Mouse (Mus musculus) neural tube, embryonic 14.5 days (tissue): ENCODE results near the gene Sde2. TPM values are rescaled to one million over a fixed set of nuclear protein-coding genes. Genes with fewer than 3 reads are reported as not detected.

Experiments used
- ATAC-seq: fragments of 200-750 bp; cut with Nextera tagmentation; 2 replicates; pipeline ENCODE4 v1.8.0; 2017; ENCODE audit warnings: low read depth, mild to moderate bottlenecking, moderate TSS enrichment, moderate library complexity
- H3K27ac ChIP-seq: fragments of 300-500 bp; sonication (generic); 2 replicates; pipeline ENCODE4 v1.5.1; 2014; ENCODE audit warnings: low read depth, mild to moderate bottlenecking, control low read depth, low read length, moderate library complexity, mixed read lengths
- H3K27me3 ChIP-seq: fragments of 300-500 bp; sonication (generic); 2 replicates; pipeline ENCODE4 v1.6.1; 2014; ENCODE audit warnings: low read length; ENCODE audit not compliant: control insufficient read depth, insufficient read depth
- H3K36me3 ChIP-seq: fragments of 300-500 bp; sonication (generic); 2 replicates; pipeline ENCODE4 v1.6.1; 2014; ENCODE audit warnings: low read length, mixed read lengths; ENCODE audit not compliant: control insufficient read depth, insufficient read depth
- H3K4me1 ChIP-seq: fragments of 300-500 bp; sonication (generic); 2 replicates; pipeline ENCODE4 v1.6.1; 2014; ENCODE audit warnings: low read length; ENCODE audit not compliant: control insufficient read depth, insufficient read depth
- H3K4me2 ChIP-seq: fragments of 300-500 bp; sonication (generic); 2 replicates; pipeline ENCODE4 v1.6.1; 2014; ENCODE audit warnings: mild to moderate bottlenecking, low read depth, low read length, control low read depth
- H3K4me3 ChIP-seq: fragments of 300-500 bp; sonication (generic); 2 replicates; pipeline ENCODE4 v1.5.1; 2014; ENCODE audit warnings: low read depth, low read length, control low read depth, mixed read lengths
- H3K9ac ChIP-seq: fragments of 300-500 bp; sonication (generic); replicated peaks from 2 replicates; pipeline ENCODE4 v1.6.1; 2014; ENCODE audit warnings: low read depth, mild to moderate bottlenecking, control low read depth, low read length, mixed read lengths
- H3K9me3 ChIP-seq: fragments of 300-500 bp; sonication (generic); 2 replicates; pipeline ENCODE4 v1.6.1; 2016; ENCODE audit warnings: low read length; ENCODE audit not compliant: control insufficient read depth
- WGBS: fragments of 180-500 bp; shearing (Covaris S2); extraction: QIAGEN DNeasy Blood & Tissue Kit; methylation state at CpG from one replicate; pipeline ENCODE4 v1.1.7; 2014; 5-methylcytosine and 5-hydroxymethylcytosine counted together
- polyA plus RNA-seq: library from polyadenylated mRNA; unstranded; fragments of >200 nt; fragmentation: Nextera tagmentation; extraction: Ambion mirVana; gene quantifications from 2 replicates; pipeline ENCODE4 v1.2.1, GENCODE M21; 2014

Sde2 gene
- polyA plus RNA-seq, 1 experiment from 2014 or later = 29.0 TPM

DNA sequence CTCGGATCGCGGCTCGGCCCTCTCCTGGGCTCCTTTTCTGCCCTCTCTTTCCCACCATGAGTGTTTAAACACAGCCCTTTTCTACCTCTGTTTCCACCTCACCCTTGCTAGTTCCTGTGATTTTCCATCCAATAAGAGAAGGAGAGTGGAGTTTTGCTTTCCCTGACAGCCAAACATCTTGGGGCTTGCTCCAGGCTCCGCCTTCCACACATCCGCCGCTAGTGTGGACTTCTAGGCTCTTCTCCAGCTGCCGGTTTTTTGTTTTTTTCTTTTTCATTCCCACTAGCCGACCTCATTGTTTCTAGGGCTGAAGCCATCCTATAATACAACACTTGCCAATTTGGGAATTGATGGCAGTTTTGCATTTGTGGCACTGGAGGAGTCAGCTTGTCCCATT is 2.8 kb upstream of the Sde2 start:
- WGBS = 2% methylated on average over 9 of the region's 9 CpGs
- H3K4me1 ChIP-seq = peaks cover 20% of the 10 kb centered on the region; the same call in 1 of the 2 replicates
- no peaks in the 10 kb centered on the region for H3K27me3 ChIP-seq
- H3K9me3 ChIP-seq = no peaks in the 10 kb centered on the region
- peak overlapping the region; percentile 53 for H3K9ac ChIP-seq
- no peaks in the 10 kb centered on the region for H3K36me3 ChIP-seq
- ATAC-seq = peak; percentile 62
- peak overlapping the region; percentile 28 for H3K4me3 ChIP-seq
- H3K27ac ChIP-seq = peak overlapping the region; percentile 98
- peak overlapping the region; percentile 60 for H3K4me2 ChIP-seq

DNA sequence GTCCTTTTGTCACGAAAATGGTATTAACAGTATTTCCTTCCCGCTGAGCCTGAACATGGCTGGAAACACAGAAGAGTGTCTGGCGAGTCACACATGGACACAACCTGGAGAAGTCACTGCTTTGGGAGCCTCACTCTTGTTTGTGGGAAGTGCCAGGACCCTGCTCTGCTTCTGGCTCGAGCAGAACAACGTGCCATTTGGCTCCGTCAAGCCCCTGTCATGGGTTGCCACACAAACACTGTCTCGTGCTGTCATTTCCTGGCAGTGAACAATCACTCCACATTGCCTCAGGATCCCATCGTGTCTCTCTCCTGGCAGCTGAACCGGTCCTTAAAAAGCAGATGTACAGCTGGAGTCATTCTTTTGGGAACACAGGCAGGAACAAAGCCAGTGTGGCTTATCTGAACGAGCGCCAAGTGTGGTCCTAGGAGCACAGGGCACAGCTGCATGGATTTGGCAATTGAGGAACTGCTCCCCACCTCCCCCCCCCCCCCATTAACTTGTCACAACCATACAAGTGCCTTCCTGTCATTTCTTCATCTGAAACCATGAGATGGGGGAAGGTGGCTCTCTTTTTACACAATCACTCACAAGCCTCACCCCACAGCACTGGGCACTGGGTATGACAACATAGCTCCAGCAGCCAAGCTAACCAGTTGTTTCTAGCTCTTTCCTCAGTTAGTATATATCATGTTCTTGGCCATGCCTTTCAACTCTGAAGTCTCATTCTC is 2.3 kb upstream of the Sde2 start:
- Histone ChIP-seq H3K4me2 (peak overlapping the region; percentile 60), H3K36me3 (no peaks in the 10 kb centered on the region), H3K27ac (peak overlapping the region; percentile 98), H3K27me3 (no peaks in the 10 kb centered on the region), H3K4me3 (peak overlapping the region; percentile 28), H3K4me1 (peaks cover 20% of the 10 kb centered on the region; the same call in 1 of the 2 replicates), H3K9me3 (no peaks in the 10 kb centered on the region), H3K9ac (peak overlapping the region; percentile 53)
- peak; percentile 52 for ATAC-seq
- WGBS = 5% methylated on average over 11 of the region's 11 CpGs

DNA sequence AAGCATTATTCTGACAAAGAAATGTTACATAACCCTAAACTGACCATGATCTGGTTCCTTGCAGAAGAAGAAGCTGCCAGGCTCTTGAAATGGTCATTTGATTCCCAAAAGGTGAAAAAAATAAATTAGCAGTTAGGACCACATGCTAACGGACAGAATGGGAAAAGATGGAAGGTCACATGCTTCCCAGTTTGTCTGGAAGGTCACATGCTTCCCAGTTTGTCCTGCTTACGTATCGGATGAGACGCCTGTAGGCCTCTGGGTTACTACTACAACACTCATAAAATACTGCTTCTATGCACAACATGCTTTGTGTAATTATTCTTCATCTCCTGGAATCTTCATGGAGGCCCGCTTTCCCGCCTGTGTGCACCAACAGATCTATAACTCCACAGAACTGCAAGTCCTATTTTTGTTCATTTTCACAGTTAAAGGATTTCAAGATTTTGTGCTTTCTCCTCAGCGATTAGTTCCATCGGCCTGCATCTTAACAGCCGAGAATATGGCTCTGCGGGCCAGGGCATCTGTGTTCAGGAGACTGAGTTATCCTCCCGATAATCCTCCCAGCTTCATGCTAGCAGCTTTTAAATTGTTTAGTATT is 1.1 kb upstream of the Sde2 start:
- Histone ChIP-seq H3K36me3 (no peaks in the 10 kb centered on the region), H3K27me3 (no peaks in the 10 kb centered on the region), H3K4me3 (peak overlapping the region; percentile 65; the same call in 1 of the 2 replicates), H3K4me2 (peak overlapping the region; percentile 52), H3K4me1 (peaks cover 20% of the 10 kb centered on the region; the same call in 1 of the 2 replicates), H3K9ac (peak overlapping the region; percentile 65), H3K27ac (peak overlapping the region; percentile 98), H3K9me3 (no peaks in the 10 kb centered on the region)
- WGBS = 21% methylated on average over 11 of the region's 11 CpGs
- peak; percentile 6 for ATAC-seq

DNA sequence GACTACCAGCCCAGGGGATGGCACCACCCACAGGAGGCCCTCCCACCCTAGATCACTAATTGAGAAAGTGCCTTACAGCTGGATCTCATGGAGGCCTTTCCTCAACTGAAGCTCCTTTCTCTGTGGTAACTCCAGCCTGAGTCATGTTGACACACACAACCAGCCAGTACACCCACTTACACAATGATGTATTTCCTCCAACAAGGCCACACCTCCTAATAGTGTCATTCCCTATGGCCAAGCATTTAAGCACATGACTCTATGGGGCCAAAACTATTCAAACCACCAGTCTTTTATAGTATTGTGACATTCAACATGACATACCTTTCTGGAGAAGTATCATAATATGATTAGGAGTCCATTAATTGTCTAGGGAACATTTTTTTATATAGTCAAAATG is 7.8 kb downstream of the Sde2 start:
- Histone ChIP-seq H3K9me3 (no peaks in the 10 kb centered on the region), H3K4me3 (no peak overlapping the region), H3K36me3 (peaks cover 44% of the 10 kb centered on the region)

DNA sequence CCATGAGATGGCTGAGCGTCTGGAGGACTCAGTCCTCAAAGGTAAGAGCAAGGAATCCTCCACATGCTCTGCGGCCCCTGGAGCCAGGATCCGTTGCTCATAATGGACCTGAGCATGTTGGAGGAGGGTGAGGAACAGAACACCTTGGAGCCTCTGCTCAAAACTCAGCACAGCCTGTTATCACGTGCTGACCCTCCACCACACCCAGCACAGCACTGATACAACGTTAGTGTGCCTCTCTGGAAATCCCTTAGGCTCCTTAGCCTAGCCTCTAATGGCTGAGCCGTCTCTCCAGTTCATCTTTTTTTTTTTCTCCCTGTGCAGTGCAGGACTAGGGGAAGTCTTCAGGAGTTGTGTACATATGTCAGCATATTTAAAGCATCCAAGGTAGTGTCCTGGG is 9.1 kb downstream of the Sde2 start:
- Histone ChIP-seq H3K4me1 (no peaks in the 10 kb centered on the region), H3K4me3 (no peak overlapping the region), H3K36me3 (peaks cover 51% of the 10 kb centered on the region), H3K27me3 (no peaks in the 10 kb centered on the region), H3K4me2 (no peak overlapping the region), H3K9me3 (no peaks in the 10 kb centered on the region), H3K27ac (no peak overlapping the region), H3K9ac (no peak overlapping the region)
- 94% methylated on average over 6 of the region's 6 CpGs for WGBS
- no peak for ATAC-seq

More for the DNA sequence above, 7.8 kb downstream of the Sde2 start:
- no peak overlapping the region for H3K4me2 ChIP-seq
- no peak overlapping the region for H3K9ac ChIP-seq
- no peak overlapping the region for H3K27ac ChIP-seq
- ATAC-seq = no peak
- H3K4me1 ChIP-seq = no peaks in the 10 kb centered on the region
- H3K27me3 ChIP-seq = no peaks in the 10 kb centered on the region

DNA sequence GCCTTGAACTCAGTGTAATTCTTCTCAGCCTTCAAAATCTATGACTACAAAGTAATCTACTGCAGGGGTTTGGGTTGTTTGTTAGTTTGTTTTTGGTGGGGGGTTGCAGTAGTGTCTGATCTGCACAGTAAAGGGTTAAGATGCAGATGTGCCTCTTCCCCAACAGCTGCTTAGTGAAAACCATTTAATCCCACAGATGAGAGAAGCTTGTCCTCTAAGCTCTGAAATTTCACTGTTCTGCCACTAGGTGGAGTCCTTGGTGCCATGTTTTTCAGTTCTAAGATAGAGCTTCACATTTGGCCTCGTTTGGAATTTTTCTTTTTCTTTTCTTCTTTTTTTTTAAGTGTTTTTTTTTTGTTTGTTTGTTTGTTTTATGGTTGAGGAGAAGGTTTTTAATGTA is 12.7 kb downstream of the Sde2 start:
- Histone ChIP-seq H3K9me3 (no peaks in the 10 kb centered on the region), H3K4me3 (no peak overlapping the region), H3K27me3 (no peaks in the 10 kb centered on the region), H3K4me1 (no peaks in the 10 kb centered on the region), H3K4me2 (no peak overlapping the region), H3K27ac (no peak overlapping the region), H3K36me3 (peaks cover 57% of the 10 kb centered on the region), H3K9ac (no peak overlapping the region)
- ATAC-seq = no peak
- 26% methylated on average over 1 of the region's 1 CpGs for WGBS

DNA sequence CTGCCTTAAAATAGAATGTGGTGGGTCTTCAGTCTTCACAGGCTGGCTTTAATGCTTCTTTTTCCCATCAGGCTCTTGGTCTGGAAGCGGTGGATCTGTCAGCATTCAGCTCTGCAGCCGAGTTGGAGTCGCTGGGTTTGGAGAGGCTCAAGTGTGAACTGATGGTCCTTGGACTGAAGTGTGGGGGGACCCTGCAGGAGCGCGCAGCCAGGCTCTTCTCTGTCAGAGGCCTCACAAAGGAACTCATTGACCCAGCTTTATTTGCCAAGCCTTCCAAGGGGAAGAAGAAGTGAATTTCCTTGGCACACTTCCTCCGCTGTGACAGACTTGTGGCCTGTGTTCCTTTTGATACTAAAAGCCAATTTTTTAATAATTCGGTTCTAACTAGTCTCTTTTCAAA is 15.1 kb downstream of the Sde2 start:
- Histone ChIP-seq H3K4me2 (no peak overlapping the region), H3K4me1 (no peaks in the 10 kb centered on the region), H3K27ac (no peak overlapping the region), H3K9me3 (no peaks in the 10 kb centered on the region), H3K4me3 (no peak overlapping the region), H3K36me3 (peaks cover 42% of the 10 kb centered on the region), H3K27me3 (no peaks in the 10 kb centered on the region), H3K9ac (no peak overlapping the region)
- ATAC-seq = no peak
- WGBS = 87% methylated on average over 7 of the region's 7 CpGs

DNA sequence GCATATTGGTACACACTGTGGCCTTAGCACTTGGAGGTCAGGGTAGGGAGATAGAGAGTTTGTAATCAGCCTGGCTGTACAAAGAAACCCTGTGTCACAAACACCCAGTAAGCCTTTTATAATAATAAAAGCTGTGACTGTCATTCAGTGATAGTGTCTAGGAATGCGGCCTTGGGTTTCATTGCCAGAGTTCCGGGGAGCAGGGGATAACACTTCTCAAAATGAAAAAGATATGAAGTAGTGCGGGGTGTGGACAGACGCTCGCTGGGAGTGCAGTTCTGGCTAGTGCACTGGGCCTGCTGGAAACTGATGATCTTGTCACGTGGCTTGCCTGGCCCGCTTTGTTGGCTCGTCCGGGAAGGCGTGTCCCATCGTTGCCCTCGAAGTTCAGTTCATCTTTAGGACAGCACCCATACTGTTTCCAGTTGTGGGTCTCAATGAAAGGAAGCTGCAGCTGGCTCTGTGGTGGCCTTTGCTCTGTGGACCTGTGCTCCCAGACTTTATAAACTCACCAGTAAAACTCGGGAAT is 19.3 kb downstream of the Sde2 start:
- ATAC-seq = no peak
- Histone ChIP-seq H3K4me2 (no peak overlapping the region), H3K36me3 (peaks cover 16% of the 10 kb centered on the region), H3K4me3 (no peak overlapping the region), H3K27me3 (no peaks in the 10 kb centered on the region), H3K9me3 (no peaks in the 10 kb centered on the region), H3K9ac (no peak overlapping the region), H3K4me1 (no peaks in the 10 kb centered on the region), H3K27ac (no peak overlapping the region)
- 79% methylated on average over 13 of the region's 13 CpGs for WGBS

DNA sequence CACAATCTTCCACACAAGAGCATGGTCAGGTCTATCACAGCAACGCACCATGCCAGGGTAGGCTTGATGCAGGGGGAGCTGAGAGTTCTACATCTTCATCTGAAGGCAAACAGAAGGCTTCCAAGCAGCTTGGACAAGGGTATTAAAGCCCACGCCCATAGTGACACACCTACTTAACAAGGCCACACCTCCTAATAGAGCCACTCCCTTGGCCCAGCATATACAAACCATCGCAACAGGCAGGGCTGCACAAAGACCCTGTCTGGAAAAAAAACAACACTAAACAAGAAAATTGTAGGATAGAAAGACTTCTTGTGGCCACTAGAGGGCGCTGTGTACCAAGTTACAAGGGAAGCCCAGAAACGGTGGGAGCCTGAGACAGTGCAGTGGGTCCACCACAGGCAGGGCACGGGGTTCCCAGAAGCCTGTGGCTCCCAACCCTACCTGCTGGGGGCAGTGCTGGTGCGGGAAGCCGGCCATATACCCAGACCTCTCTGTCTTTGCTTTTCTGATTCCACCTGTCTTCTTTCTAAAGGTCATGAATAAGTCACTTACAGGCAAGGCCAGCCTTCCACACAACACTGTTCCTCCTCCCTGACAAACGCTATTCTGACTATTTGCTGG is 23.0 kb downstream of the Sde2 start:
- no peaks in the 10 kb centered on the region for H3K27me3 ChIP-seq
- no peak overlapping the region for H3K9ac ChIP-seq
- no peaks in the 10 kb centered on the region for H3K36me3 ChIP-seq
- ATAC-seq = no peak
- no peaks in the 10 kb centered on the region for H3K9me3 ChIP-seq
- H3K4me3 ChIP-seq = no peak overlapping the region
- 15% methylated on average over 9 of the region's 9 CpGs for WGBS
- H3K4me2 ChIP-seq = no peak overlapping the region
- no peak overlapping the region for H3K27ac ChIP-seq
- no peaks in the 10 kb centered on the region for H3K4me1 ChIP-seq
